Mouse (Mus musculus): ENCODE results near the gene Hjurp.

Gene Hjurp

DNA sequence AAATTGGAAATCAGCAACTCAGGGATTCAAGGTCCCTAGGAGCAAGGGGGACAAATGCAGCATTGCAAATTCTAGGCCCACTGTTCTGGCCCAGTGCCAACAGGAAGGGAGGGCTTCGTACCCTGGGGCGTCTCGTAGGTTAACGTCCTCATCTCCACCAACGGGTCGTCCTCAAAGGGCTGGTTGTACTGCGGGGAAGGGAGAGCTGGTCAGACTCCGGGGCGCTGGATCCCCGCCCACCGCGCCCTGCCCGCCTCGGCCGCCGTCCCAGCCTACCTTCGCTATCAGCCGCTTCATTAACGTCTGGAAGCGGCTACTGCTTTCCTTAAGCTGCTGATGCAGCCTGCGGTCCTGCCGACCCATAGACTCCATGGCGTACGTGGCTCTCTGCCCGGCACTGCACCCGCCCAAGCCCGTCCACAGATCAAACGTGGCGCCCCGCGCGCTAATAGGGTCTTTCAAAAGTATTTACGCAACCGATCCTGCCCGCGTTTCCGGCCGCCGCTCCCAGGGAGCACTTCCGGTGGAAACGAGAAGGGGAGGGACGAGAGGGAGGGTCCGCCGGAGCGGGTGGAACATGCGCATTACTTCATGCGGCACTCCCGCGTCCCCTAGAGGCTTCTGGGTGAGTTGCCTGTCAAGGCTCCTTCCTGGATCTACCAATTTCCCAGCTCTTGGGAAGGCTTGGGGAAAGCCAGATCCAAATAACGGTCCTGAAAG, at the start of gene Hjurp, which contains the start of gene Trpm8:
Hjurp (minus strand) TSS at position 536 of the 720 bp plus-strand sequence.
Trpm8 (plus strand) TSS at position 564 of the 720 bp plus-strand sequence.
- peak; percentile 100 for DNase-seq (ENCODE audit: low read depth)

DNA sequence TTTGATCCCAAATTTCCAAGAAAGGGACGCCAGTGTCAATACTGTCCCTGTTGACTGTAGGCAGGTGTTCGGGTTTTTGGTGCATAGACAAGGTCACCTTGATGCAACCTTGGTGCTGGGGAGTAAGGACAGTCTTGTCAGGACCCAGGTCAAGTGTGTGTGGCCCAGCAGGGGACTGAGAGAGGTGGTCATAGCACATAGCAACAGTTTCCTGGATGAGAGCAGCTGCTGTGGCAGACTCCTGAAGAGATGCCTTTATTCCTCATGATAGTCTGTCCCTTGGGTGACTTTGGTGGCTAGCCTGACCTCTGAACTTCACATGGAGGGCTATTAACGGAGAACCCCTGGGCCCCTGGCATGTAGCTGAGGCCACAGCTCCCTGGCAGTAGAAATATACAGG, 45.7 kb upstream of the Hjurp start:
- no peak for DNase-seq (ENCODE audit: low read depth)

DNA sequence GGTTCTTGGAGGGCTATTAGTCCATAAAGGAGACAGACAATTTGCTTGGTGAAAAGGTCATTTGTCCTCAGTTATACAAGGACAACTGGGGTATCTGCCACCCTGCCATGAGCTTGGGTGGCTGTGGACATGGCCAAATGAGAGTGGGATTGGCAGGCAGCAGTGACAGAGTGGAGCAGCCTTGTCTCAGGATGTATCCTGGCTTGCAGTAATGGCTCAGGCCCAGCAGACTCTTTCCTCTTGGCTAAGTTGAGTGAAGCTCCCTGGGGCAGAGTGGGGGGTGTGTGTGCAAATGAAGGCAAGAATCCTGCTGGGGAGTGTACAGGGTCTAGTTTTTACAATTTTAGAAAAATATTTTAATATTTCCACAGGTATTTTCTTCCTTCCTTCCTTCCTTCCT, 44.7 kb upstream of the Hjurp start:
- no peak for DNase-seq (ENCODE audit: low read depth)

DNA sequence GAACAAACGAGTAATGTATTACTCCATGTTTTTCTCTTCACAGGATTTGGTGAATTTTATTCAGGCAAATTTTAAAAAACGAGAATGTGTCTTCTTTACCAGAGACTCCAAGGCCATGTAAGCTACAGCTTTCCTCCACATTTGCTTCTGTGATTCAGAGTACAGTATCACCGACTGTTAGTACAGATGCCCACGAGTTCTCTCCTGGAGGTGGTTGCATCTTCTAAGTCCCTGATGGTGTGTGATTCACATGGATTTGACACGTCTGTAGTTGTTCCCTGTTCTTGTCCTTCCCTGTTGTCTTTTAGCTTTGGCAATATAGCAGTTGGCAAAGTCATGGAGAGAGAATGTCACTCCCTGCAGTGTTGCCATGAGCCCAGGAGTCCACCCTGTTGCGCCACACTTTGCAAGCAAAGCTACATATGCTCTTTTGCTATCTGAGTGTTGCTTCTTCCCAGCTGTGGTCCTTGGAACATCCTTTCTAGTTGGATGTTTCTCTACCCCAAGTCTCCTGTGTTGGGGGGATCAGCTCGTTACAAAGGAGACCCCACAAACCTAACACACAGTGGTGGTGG, 43.5 kb upstream of the Hjurp start:
- no peak for DNase-seq (ENCODE audit: low read depth)

DNA sequence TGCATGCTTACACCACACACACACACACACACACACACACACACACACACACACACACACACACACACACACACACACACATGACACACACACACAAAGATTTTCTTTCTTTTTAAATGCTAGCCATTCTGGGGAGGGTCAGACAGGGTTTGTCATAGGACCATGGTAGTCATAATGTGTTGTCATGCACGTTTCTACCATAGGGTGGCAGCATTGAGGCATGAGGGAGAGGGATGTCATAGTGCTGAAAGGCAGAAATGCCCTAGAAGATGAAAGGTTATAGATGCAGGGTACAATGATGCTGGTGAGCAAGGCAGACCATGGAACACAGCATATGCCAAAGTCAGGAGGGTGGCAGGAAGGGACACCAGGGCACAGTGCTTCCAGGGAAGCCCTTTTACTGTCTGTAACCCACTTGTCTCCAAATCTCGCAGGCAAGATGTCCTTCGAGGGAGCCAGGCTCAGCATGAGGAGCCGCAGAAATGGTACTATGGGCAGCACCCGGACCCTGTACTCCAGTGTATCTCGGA, 41.2 kb upstream of the Hjurp start:
- peak; percentile 40 for DNase-seq (ENCODE audit: low read depth)

GRCm38 (mm10) chr1:88317279-88317678, 39.8 kb upstream of the Hjurp start:
- no peak for DNase-seq (ENCODE audit: low read depth)

GRCm38 (mm10) chr1:88310349-88310748, 32.9 kb upstream of the Hjurp start:
- DNase-seq (ENCODE audit: low read depth): no peak

DNA sequence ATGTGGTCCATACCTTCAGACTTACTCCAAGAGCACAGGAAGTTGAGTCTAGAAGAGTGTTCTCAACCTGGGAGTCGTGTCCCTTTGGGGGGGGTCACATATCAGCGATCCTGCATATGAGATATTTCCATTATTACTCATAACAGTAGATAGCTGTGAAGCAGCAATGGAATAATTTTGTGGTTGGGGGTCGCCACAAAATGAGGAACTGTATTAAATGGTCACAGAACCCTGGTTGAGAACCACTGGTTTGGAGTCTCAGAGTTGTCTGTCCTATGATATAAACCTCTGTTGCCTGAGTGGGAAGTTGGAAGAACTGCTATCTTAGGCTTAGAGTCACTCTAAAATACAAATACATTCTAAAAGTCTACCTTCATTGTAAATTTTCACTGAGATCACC, 32.5 kb upstream of the Hjurp start:
- no peak for DNase-seq (ENCODE audit: low read depth)

DNA sequence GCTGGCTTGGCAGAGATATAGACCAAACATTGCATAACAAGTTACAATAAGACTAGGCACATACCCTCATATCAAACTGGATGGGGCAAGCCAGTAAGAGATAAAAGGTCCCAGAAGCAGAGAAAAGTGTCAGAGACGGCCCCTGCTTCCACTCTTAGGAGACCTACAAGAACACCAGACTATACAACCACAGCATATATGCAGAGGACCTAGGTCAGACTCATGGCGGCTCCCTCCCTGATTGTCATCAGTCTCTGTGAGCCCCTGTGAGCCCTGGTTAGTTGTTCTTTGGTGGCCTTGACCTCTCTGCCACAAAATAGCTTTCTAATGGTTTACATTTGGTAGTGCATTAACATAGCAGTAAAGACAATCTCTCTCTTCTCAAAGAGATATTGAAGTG, 31.6 kb upstream of the Hjurp start:
- DNase-seq (ENCODE audit: low read depth): no peak

- no peak for DNase-seq (ENCODE audit: low read depth)
These were observed 29.7 kb upstream of the Hjurp start for GRCm38 (mm10) chr1:88307180-88307579.

- DNase-seq (ENCODE audit: low read depth): no peak
These were observed 29.1 kb upstream of the Hjurp start for GRCm38 (mm10) chr1:88306543-88306942.

- no peak for DNase-seq (ENCODE audit: low read depth)
These were observed 27.8 kb upstream of the Hjurp start for GRCm38 (mm10) chr1:88305018-88305795.

DNA sequence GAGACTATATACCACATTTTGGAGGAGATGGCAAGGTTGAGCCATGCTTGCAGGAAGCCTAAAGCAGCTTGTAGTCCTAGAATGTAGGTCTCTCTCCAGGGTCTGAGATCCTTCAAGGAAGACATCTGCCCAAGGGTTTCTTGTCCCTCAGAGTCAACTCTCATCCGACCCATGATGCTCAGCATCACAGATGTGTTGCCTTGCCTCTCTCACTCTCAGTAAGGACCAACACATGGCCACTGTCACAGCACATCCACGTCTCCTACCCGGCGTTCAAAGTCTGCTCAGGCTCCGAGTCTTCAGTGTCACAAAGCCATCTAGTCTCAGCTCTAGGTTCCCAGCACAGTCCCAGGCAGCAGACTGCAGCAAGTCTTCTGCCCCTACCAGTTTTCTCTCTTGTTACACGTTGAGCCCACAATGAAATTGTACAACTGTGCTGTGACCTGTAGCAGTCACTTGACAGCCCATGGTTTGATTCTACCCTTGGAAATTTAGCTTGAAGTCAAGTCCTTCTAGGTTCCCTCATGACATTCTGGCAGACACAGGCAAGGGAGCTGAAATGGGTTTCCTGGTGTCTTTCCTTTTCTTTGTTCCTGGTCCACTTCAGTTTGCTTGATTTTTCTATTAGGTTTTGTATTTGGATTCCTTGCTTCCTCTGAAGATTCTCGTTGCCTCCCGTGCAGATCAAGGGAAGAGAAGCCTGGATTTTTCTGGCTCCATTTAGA, 27.0 kb upstream of the Hjurp start:
- no peak for DNase-seq (ENCODE audit: low read depth)

GRCm38 (mm10) chr1:88303762-88304161, 26.3 kb upstream of the Hjurp start:
- DNase-seq (ENCODE audit: low read depth): no peak

DNA sequence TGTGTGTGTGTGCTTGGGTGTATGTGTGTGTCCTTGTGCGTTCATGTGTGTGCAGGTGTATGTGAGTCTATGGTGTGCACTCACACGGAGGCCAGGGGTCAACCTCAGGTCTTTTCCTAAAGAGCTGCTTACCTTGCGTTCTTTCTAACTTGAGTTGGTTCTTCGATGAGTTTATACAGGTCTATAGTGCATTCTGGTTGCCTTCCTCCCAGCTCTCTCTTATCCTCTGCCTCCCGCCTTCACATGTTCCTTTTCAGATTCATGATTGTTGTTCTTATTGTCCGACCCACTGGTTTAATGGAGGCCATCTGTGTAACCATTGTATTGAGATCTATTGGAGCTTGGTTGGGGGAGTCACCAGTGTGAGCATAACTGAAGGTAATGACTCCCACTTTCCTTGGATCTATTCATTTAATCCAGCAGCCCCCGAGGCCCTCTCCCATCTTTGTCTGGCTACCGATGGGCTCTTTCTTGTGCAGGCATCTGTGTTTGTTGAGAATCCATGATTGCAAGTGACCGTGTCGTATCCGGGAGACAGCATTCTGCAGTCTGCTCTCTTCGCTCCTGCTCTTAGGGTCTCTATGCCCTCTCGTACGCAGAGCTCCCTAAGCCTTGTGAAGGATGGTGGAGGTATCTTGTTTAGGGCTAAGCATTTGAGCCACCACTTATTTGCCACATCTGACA, 24.8 kb upstream of the Hjurp start:
- no peak for DNase-seq (ENCODE audit: low read depth)

GRCm38 (mm10) chr1:88301121-88302014, 23.9 kb upstream of the Hjurp start:
- no peak for DNase-seq (ENCODE audit: low read depth)

DNA sequence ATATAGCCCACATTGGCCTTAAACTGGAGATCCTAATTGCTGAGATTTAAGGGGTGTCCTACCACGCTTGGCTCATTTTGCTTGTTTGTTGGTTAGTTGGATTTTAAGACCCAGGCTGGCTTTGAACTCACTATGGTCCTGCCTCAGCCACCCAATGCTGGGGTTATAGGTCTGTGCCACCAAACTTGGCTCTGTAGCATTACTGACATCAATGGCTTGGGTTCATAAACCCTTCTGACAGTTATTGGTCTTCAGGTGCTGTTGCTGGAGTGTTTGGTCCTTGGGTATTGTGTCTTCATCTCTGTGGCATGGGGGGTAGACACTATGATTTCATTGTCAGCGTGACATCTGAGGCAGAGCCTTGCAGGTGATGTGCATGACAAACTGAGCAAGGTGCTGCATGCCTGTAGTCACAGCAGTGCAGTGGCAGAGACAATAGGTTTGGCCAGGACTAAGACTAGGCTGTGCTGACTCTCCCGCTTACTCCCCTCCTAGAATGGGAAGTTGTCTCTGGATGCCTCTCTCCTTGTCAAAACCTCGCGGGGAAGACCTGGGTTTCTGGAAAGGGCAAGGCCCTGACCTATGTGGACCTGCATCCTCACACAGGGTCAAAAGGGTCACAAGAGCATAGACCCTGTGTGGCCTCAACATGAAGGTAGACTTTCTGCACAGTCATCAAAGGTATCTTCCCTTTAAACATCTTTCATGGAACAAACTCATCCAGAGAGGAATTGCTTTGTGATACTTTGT, 23.0 kb upstream of the Hjurp start:
- no peak for DNase-seq (ENCODE audit: low read depth)

- DNase-seq (ENCODE audit: low read depth): no peak
These were observed 22.1 kb upstream of the Hjurp start for GRCm38 (mm10) chr1:88299529-88299945.

DNA sequence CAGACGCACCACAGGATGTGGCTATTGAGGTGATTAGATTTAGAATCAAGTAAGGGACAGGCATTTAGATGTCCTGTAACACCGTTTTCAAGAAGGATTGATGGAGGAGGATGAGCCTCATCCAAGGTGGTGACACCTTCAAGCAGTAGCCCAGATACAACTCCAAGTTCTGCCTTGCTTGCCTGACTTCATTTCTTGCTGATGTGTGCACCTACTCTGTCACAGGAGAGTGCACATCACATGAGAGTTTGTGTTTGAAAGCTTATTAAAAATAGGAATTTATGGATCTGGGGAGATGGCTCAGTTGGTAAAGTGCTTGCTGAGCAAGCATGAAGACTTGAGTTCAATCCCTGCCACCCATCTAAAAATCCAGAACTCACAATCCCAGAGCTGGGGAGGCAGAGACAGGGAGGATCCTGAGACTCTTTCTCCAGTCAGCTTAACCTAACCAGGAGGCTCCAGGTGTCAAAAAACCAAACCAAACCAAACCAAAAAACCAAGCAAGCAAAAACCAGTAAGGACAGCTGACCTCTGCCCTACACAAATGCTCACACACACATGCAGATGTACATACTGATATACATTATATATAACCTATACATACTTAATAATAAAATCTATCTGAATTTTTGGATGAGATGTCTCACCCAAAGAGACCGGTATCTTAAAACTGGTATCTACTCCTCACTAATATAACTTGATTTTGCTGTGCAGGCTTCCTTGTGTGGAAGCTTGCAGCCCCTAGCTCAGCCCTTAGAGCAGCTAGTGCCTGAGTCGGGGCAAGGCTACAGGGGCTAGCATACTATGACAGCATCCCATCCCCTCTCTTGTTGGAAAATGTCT, 21.5 kb upstream of the Hjurp start:
- no peak for DNase-seq (ENCODE audit: low read depth)

Measured in c-Kit-positive CD71-positive TER-119-negative erythroid progenitor cells, embryonic 14.5 days (primary cell).